Mouse (Mus musculus): ENCODE results near the gene AI467606.
"Not testable (repeated sequence)": the region's sequence is repeated elsewhere in the genome, so short reads cannot be mapped to it uniquely, and the experiment has no call there.

The AI467606 gene

GRCm38 (mm10) chr7:127091114-127091896 lies at the start of gene AI467606:
Gene AI467606 (plus strand): TSS chr7:127091359.
- peak; percentile 86 for DNase-seq

GRCm38 (mm10) chr7:127041851-127042672 lies 49.1 kb upstream of the AI467606 start, which contains the start of gene Kif22:
Gene Kif22 (minus strand): TSS chr7:127042471.
- peak; percentile 92 for DNase-seq

- DNase-seq: no peak
Measured at GRCm38 (mm10) chr7:127055026-127055585, 36.1 kb upstream of the AI467606 start.

- no peak for DNase-seq
Measured at GRCm38 (mm10) chr7:127065538-127065937, 25.6 kb upstream of the AI467606 start.

DNA sequence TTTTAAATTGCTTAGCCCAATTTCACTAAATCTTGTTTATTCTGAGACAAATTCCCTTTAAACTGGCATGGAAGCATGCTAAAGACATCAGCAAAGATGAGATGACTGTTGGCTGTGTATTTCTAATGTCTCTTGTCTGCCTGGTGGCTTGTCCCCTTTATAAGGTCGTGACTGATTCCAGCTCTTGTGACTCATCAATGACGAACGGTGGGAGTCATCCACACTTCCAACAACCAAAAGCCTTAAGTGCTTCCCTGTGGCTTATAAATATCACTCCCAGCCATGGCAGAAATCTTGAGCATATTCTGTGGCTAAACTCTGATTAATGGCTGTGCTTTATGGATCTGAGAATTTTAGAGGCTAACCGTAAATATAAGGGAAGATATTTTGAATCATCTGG lies 24.8 kb upstream of the AI467606 start:
- no peak for DNase-seq

- DNase-seq: no peak
Measured at GRCm38 (mm10) chr7:127070871-127071413, 20.2 kb upstream of the AI467606 start.

- DNase-seq: no peak
Measured at GRCm38 (mm10) chr7:127073221-127073620, 17.9 kb upstream of the AI467606 start.

- no peak for DNase-seq
Measured at GRCm38 (mm10) chr7:127076188-127076587, 15.0 kb upstream of the AI467606 start.

DNA sequence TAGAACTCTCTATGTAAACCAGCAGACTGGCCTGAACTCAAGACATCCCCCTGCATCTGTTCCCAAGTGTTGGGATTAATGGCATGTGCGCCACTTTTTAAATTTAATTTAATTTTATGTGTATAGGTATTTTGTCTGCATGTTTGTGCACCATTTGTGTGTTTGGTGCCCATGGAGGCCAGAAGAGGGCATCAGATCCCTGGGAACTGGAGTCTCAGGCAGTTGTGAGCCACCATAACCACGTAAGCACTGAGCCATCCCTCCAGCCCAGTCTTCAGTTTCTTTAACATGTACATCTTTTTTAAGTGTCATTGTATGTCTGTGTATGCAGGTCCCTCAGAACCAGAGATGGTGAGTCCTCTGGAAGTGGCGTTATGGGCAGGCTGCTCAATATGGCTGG lies 13.5 kb upstream of the AI467606 start:
- no peak for DNase-seq

DNA sequence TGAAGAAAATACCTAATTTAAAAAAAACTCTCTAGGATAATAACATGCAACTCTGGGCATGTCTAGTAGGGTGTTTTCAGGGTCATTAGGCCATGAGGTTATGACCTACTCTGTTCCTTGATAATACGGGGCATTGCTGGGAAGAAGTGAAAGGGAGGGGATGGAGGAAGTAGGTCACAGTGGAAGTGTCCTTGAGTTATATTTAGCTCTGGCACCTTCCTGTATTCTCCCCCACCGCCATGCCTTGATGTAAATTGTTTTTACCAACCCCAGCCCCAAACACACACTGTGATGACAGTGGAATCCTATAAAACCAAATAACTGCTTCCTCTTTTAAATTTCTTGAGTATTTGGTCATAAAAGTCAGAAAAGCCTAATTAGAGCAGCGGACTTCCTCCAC lies 11.1 kb upstream of the AI467606 start:
- no peak for DNase-seq

- no peak for DNase-seq
Measured at GRCm38 (mm10) chr7:127082271-127082670, 8.9 kb upstream of the AI467606 start.

DNA sequence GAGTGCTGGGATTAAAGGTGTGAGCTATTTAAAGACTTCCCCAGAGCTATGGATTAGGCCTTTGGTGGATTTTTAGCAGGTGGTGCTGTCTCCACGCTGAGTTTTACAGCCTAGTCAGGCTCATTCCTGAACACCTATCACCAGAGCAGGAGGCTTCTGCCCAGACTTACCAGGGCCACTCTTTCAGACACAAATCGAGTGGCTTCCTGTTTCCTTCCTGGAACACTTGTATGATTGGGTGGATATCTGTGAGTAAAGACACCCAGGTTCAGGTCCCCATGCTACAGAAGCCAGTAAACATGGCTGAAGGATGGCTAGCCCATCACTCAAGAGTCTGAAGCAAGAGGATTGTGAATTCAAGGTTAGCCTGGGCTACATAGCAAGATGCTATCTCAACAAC lies 8.2 kb upstream of the AI467606 start:
- no peak for DNase-seq

DNA sequence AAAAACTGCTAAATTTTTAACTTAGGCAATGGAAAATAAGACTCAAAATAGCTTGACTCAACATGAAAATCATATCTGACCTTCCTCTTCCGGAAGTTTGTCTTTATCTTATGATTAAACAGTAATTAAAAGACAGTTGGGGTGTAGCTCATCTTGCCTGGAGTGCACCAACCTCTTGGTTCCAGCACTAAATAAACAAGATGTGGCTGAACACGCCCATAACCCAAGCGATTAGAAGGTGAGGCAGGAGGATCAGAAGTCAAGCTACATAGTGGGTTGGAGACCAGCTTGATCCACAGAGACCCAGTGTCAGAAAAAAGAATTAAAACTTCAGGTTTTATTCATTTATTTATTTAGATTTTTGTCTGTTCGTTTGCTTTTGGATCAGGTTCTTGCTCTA lies 7.5 kb upstream of the AI467606 start:
- DNase-seq: no peak

- no peak for DNase-seq
Measured at GRCm38 (mm10) chr7:127084794-127085193, 6.4 kb upstream of the AI467606 start.

DNA sequence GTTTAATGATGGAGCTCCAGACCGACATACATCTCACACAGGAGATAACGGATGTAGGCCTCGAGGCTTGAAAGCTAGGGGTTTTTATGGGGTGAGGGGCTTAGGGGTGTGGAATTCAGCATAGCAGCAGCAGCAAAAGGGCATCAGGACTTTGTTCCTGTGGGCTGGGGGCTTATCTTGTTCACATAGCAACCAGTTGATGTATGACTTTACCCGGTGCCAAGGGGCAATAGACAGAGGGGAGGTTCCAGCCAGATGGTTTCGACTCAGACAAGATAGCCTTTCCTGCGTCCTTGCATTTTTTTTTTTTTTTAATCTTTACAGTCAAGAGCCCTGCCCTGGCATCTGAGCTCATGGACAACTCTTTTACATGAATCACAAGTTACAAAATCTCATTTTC lies 5.4 kb upstream of the AI467606 start:
- DNase-seq: peak; percentile 34

DNA sequence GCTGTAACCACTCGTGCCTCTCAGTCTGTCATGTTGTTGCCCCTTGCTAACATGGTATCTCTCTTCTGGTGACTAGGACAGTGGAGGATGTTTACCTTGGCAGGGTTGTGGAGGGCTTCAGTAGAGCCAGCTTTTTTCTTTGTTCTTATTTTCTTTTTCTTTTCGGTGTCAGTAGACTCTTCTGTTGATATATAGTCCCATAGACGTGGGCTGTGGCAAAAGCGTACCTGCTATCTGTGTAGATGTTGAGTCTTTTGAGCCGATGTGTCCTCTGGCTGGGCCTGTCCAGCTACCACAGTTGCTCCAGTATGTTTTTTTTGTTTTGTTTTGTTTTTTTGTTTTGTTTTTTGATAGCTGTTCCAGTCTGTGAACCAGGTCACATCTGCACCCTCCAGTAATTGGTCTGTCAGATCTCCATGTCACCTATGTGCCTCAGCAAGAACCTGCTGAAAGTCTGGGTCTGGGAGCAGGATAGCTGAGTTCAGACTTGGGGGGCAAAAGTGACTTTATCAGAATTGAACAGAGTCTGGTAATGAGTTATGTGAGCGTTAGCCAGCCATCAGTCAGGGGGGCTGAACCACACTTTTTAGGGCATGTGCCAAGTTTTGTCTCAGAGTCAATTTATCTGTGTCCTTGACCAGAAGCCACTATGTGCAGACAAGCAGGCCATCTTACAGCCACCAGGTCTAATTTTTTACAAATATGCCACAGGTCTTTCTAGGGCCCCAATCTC lies 3.7 kb upstream of the AI467606 start, which contains the start of gene Zg16:
Gene Zg16, minus strand, starts transcription at position 51 of the 733 bp plus-strand sequence.
- DNase-seq: not testable (repeated sequence)

DNA sequence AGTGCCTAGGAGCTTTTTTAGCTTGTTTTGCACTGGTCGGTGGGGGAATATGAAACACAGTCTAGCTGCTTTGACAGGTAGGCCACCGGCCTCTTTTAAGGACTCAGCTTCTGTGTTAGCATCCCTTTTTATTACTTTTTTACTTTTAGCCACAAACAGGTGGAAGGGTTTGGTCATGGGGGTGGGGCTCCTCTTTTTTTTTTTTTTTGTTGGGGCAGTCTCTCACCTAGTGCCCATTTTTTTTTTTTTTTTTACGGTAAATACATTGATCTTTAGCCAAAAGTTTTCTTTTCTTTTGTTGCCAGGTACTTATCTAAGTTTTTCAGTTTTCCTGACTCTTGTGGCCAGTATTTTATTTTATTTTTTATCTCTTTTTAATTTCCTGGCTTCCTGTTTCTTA lies 3.1 kb upstream of the AI467606 start:
- DNase-seq: no peak

DNA sequence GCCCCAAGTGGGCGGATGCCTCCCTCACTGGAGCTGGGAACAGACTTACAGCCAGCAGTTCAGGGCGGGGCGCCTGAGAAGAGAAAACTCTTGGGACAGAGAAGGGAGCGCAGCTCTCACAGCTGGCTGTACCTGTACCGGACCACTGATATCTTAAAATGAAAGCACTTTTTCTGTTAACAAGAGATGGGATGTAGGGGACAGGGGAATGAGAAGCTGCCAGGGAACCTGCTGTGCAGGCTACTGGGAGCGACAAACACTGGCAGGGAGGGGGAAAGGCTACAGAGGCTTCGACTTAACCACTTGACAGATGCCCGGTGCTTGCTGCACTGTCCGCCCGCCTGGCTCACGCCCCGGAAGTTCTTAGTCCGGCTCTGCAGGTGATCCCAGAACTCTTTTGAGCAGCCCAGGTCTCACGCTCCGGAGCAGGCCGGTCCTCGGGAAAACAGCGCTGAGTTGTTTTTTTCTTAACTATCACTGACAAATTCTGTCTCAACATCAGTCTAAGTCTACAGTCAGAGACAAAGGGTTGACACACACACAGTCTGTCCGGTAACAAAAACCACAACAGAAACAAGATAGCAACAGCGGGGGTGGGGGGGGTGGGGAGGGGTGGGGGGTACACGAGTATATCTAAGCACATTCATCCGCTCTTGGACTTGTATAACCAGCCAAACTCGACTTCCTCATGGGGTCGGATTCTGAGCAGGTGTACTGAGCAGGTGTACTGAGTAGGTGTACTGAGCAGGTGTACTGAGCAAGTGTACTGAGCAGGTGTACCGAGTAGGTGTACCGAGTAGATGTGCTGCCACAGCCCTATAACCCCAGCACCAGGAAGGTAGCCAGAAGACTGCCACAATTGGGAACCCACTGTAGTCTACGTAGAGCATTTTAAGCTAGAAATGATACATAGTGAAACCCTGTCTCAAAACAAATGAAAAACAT lies 2.0 kb upstream of the AI467606 start:
- DNase-seq: peak; percentile 79

- DNase-seq: peak; percentile 25
Measured at GRCm38 (mm10) chr7:127090154-127091113, 725 bp upstream of the AI467606 start.

DNA sequence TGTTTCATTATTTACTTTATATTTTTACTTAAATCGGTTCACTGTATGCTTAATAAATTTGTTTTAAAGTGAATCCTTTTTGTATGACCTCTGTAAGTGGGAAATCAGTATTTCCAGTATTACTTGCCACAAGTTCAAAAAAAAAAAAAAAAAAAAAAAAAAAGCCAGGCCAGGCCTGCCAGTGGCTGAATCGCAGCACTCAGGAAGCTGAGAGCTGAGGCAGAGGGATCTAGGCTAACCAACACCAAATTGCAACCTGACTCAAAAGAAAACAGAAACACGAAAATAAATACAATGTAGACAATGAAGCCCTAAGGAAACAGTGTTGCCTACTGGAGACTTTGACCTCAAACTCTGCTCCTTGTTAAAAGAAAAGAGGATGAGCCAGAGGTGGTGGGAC lies 2.8 kb downstream of the AI467606 start:
- no peak for DNase-seq

Data from liver (tissue).